Comparison of ENCODE assay signal across 14 mouse cellular contexts in genomic region chr16:29666991-29667701, GRCm38 (mm10).
DNase-seq lines count a peak whose midpoint lies in the region; ATAC-seq lines count a peak whose summit lies in the region.
"Had no signal": no experiment of that assay in that cellular context is flagged by ENCODE, and none has a peak within 500 bp of the region (broad histone marks: within the 10 kb centered on the region; RNA-seq: fewer than 3 reads in every experiment).

No protein-coding gene starts in this region.

- no peak overlapping the region for H3K9ac ChIP-seq in kidney, embryonic 14.5 days (ENCODE audit: low read depth, low read length)
- no peak overlapping the region for H3K9ac ChIP-seq in kidney, embryonic 15.5 days
- no peak overlapping the region; the same call in 1 of the 2 replicates for H3K9ac ChIP-seq in forebrain, embryonic 12.5 days
- no peak overlapping the region for H3K9ac ChIP-seq in limb, embryonic 12.5 days (replicated peaks)
- H3K9ac ChIP-seq in neural tube, embryonic 15.5 days (replicated peaks): no peak overlapping the region
- H3K9ac ChIP-seq: liver, embryonic 13.5 days had no signal

- peaks cover 12% of the 10 kb centered on the region; the same call in 1 of the 2 replicates for H3K4me1 ChIP-seq in kidney, embryonic 14.5 days (ENCODE audit: control insufficient read depth, insufficient read depth, low read length)
- peaks cover 10% of the 10 kb centered on the region for H3K4me1 ChIP-seq in kidney, embryonic 15.5 days
- peaks cover 20% of the 10 kb centered on the region for H3K4me1 ChIP-seq in forebrain, embryonic 12.5 days
- H3K4me1 ChIP-seq in limb, embryonic 12.5 days (replicated peaks): peaks cover 11% of the 10 kb centered on the region
- H3K4me1 ChIP-seq in neural tube, embryonic 15.5 days: peaks cover 7% of the 10 kb centered on the region; the same call in 1 of the 2 replicates
- H3K4me1 ChIP-seq: liver, embryonic 13.5 days; megakaryocyte, embryonic 14.5 days had no signal

- peak; percentile 55 for ATAC-seq in kidney, embryonic 14.5 days (ENCODE audit: low FRiP score, low TSS enrichment)
- ATAC-seq in kidney, embryonic 15.5 days (replicated peaks; ENCODE audit: low FRiP score): no peak
- ATAC-seq in forebrain, embryonic 12.5 days (ENCODE audit: low FRiP score): peak; percentile 67
- ATAC-seq in limb, embryonic 12.5 days (ENCODE audit: insufficient number of reproducible peaks, insufficient read depth, low FRiP score, low TSS enrichment, low read depth): peak; percentile 42; the same call in 1 of the 2 replicates
- ATAC-seq in neural tube, embryonic 15.5 days (ENCODE audit: low FRiP score): no peak
- no peak for ATAC-seq in erythroid progenitor cell, adult 5-6 weeks (replicated peaks; ENCODE audit: low FRiP score, poor library complexity, severe bottlenecking)

- no peaks in the 10 kb centered on the region for H3K36me3 ChIP-seq in kidney, embryonic 14.5 days (ENCODE audit: control insufficient read depth, insufficient read depth, low read length)
- no peaks in the 10 kb centered on the region for H3K36me3 ChIP-seq in kidney, embryonic 15.5 days
- H3K36me3 ChIP-seq in forebrain, embryonic 12.5 days (replicated peaks): no peaks in the 10 kb centered on the region
- H3K36me3 ChIP-seq in limb, embryonic 12.5 days: no peaks in the 10 kb centered on the region
- H3K36me3 ChIP-seq in neural tube, embryonic 15.5 days: no peaks in the 10 kb centered on the region
- H3K36me3 ChIP-seq: liver, embryonic 13.5 days had no signal

- H3K4me3 ChIP-seq in kidney, embryonic 14.5 days (ENCODE audit: low read length): no peak overlapping the region
- no peak overlapping the region for H3K4me3 ChIP-seq in kidney, embryonic 15.5 days (replicated peaks)
- H3K4me3 ChIP-seq in forebrain, embryonic 12.5 days (replicated peaks): no peak overlapping the region
- H3K4me3 ChIP-seq in limb, embryonic 12.5 days (replicated peaks): no peak overlapping the region
- H3K4me3 ChIP-seq in neural tube, embryonic 15.5 days (replicated peaks): no peak overlapping the region
- H3K4me3 ChIP-seq: liver, embryonic 13.5 days; megakaryocyte, embryonic 14.5 days had no signal

- H3K9me3 ChIP-seq in kidney, embryonic 14.5 days (ENCODE audit: control insufficient read depth, low read length): no peaks in the 10 kb centered on the region
- H3K9me3 ChIP-seq in kidney, embryonic 15.5 days (replicated peaks): no peaks in the 10 kb centered on the region
- no peaks in the 10 kb centered on the region for H3K9me3 ChIP-seq in forebrain, embryonic 12.5 days
- no peaks in the 10 kb centered on the region for H3K9me3 ChIP-seq in limb, embryonic 12.5 days
- H3K9me3 ChIP-seq in neural tube, embryonic 15.5 days (replicated peaks): no peaks in the 10 kb centered on the region
- H3K9me3 ChIP-seq: liver, embryonic 13.5 days; megakaryocyte, embryonic 14.5 days had no signal

- no peak for DNase-seq in MN1 (ENCODE audit: low spot score)
- DNase-seq in layer of hippocampus, adult 9-10 months (ENCODE audit: low spot score): no peak
- DNase-seq: B cell, adult 2 months; gastrocnemius, postnatal 14 days; heart, postnatal 4 days; layer of hippocampus, adult 9-11 months; liver, embryonic 13.5 days had no signal

- H3K4me2 ChIP-seq in kidney, embryonic 14.5 days (replicated peaks; ENCODE audit: low read depth, low read length): no peak overlapping the region
- no peak overlapping the region for H3K4me2 ChIP-seq in kidney, embryonic 15.5 days
- H3K4me2 ChIP-seq in forebrain, embryonic 12.5 days: peak overlapping the region; percentile 34
- H3K4me2 ChIP-seq in limb, embryonic 12.5 days: peak overlapping the region; percentile 7; the same call in 1 of the 2 replicates
- 0 out of 2 replicates have a peak overlapping the region, but pooled peaks have one; percentile 1 for H3K4me2 ChIP-seq in neural tube, embryonic 15.5 days
- H3K4me2 ChIP-seq: liver, embryonic 13.5 days had no signal

- H3K27me3 ChIP-seq in kidney, embryonic 14.5 days (ENCODE audit: control insufficient read depth, insufficient read depth, low read length): no peaks in the 10 kb centered on the region
- H3K27me3 ChIP-seq in kidney, embryonic 15.5 days: peaks cover 12% of the 10 kb centered on the region
- peaks cover 75% of the 10 kb centered on the region for H3K27me3 ChIP-seq in forebrain, embryonic 12.5 days
- H3K27me3 ChIP-seq in limb, embryonic 12.5 days: no peaks in the 10 kb centered on the region
- H3K27me3 ChIP-seq in neural tube, embryonic 15.5 days (replicated peaks): peaks cover 51% of the 10 kb centered on the region
- H3K27me3 ChIP-seq: liver, embryonic 13.5 days had no signal

- H3K27ac ChIP-seq in kidney, embryonic 14.5 days (ENCODE audit: low read depth, low read length): 0 out of 2 replicates have a peak overlapping the region, but pooled peaks have one; percentile 42
- H3K27ac ChIP-seq in kidney, embryonic 15.5 days: no peak overlapping the region
- H3K27ac ChIP-seq in forebrain, embryonic 12.5 days: peak overlapping the region; percentile 31; the same call in 1 of the 2 replicates
- H3K27ac ChIP-seq in limb, embryonic 12.5 days: no peak overlapping the region
- no peak overlapping the region for H3K27ac ChIP-seq in neural tube, embryonic 15.5 days (replicated peaks)
- H3K27ac ChIP-seq: liver, embryonic 13.5 days had no signal

- 29% methylated on average over 17 of the region's 17 CpGs for WGBS in kidney, embryonic 14.5 days
- WGBS in kidney, embryonic 15.5 days: 32% methylated on average over 17 of the region's 17 CpGs
- whole genome bisulfite sequencing in forebrain, embryonic 12.5 days: 2% methylated on average over 17 of the region's 17 CpGs
- 23% methylated on average over 17 of the region's 17 CpGs for WGBS in limb, embryonic 12.5 days
- 12% methylated on average over 17 of the region's 17 CpGs for WGBS in neural tube, embryonic 15.5 days

Comparison
In these comparisons a context has a peak if more than half of its experiments do, and no peak if none do; other contexts are left out.
1. ATAC-seq: peak in kidney, embryonic 14.5 days (single experiment), forebrain, embryonic 12.5 days (single experiment) and limb, embryonic 12.5 days (single experiment); none in kidney, embryonic 15.5 days (single experiment), neural tube, embryonic 15.5 days (single experiment) and erythroid progenitor cell, adult 5-6 weeks (single experiment).
2. H3K27ac ChIP-seq: peak in kidney, embryonic 14.5 days (single experiment) and forebrain, embryonic 12.5 days (single experiment); none in kidney, embryonic 15.5 days (single experiment), limb, embryonic 12.5 days (single experiment) and neural tube, embryonic 15.5 days (single experiment).
3. H3K4me2 ChIP-seq: peak in forebrain, embryonic 12.5 days (single experiment), limb, embryonic 12.5 days (single experiment) and neural tube, embryonic 15.5 days (single experiment); none in kidney, embryonic 14.5 days (single experiment) and kidney, embryonic 15.5 days (single experiment).